Mouse (Mus musculus): Measurements from ENCODE around the gene Gskip. TPM values are rescaled to one million over a fixed set of nuclear protein-coding genes. Genes with fewer than 3 reads are reported as not detected.
A peak's percentile ranks its signal among the peaks of the same experiment; 100 is the strongest.

Gene Gskip
- polyA plus RNA-seq, 2 experiments: 5.1 to 12.0 TPM

GRCm38 (mm10) chr12:105676274-105676673 is 8.4 kb upstream of the Gskip start:
- WGBS (ENCODE audit: insufficient replicate concordance): 40% methylated on average over 8 of the region's 8 CpGs
- Histone ChIP-seq H3K27ac (no peak overlapping the region), H3K36me3 (replicated peaks; ENCODE audit: control insufficient read depth, insufficient read depth, low read depth) (peaks cover 14% of the 10 kb centered on the region)

GRCm38 (mm10) chr12:105678211-105678610 is 6.4 kb upstream of the Gskip start:
- no peaks in the 10 kb centered on the region for H3K9me3 ChIP-seq (ENCODE audit: control insufficient read depth, low read length)

More at GRCm38 (mm10) chr12:105676274-105676673, 8.4 kb upstream of the Gskip start:
- H3K9me3 ChIP-seq (ENCODE audit: control insufficient read depth, low read length): no peaks in the 10 kb centered on the region
- H3K9ac ChIP-seq (replicated peaks): no peak overlapping the region
- no peak overlapping the region for H3K4me2 ChIP-seq (ENCODE audit: low read depth)
- H3K27me3 ChIP-seq (ENCODE audit: control insufficient read depth, insufficient read depth, low read length): no peaks in the 10 kb centered on the region
- peaks cover 0 to 3% of the 10 kb centered on the region in 2 experiments; a peak in 1 of 4 replicates for H3K4me1 ChIP-seq (replicated peaks; ENCODE audit: control insufficient read depth in 2 of 2, insufficient read depth in 2 of 2, low read length in 1 of 2)
- DNase-seq (ENCODE audit: low read depth in 3 of 3, low spot score in 3 of 3) (peak in 1 of 3 experiments; percentile 9), ATAC-seq (ENCODE audit: insufficient read depth) (peak; percentile 73)
- no peak for TF ChIP-seq CTCF (IDR thresholded peaks at IDR 0.05; ENCODE audit: low read depth)
- no peak for TF ChIP-seq EP300 (IDR thresholded peaks at IDR 0.05; ENCODE audit: low read depth)
- no peak overlapping the region for H3K4me3 ChIP-seq (ENCODE audit: insufficient read depth in 1 of 2, low read depth in 2 of 2, low read length in 2 of 2)

GRCm38 (mm10) chr12:105678762-105679161 is 5.9 kb upstream of the Gskip start:
- ATAC-seq (ENCODE audit: insufficient read depth): no peak
- H3K4me1 ChIP-seq (replicated peaks; ENCODE audit: control insufficient read depth in 2 of 2, insufficient read depth in 2 of 2, low read length in 1 of 2): peaks cover 4 to 13% of the 10 kb centered on the region in 2 experiments
- H3K36me3 ChIP-seq (replicated peaks; ENCODE audit: control insufficient read depth, insufficient read depth, low read depth): peaks cover 7% of the 10 kb centered on the region
- H3K4me3 ChIP-seq (ENCODE audit: insufficient read depth in 1 of 2, low read depth in 2 of 2, low read length in 2 of 2): no peak overlapping the region
- H3K9ac ChIP-seq (replicated peaks): no peak overlapping the region
- no peak for TF ChIP-seq EP300 (IDR thresholded peaks at IDR 0.05; ENCODE audit: low read depth)
- no peak for TF ChIP-seq CTCF (IDR thresholded peaks at IDR 0.05; ENCODE audit: low read depth)
- no peak overlapping the region for H3K27ac ChIP-seq
- no peak for DNase-seq (ENCODE audit: low read depth in 3 of 3, low spot score in 3 of 3)
- H3K9me3 ChIP-seq (ENCODE audit: control insufficient read depth, low read length): no peaks in the 10 kb centered on the region
- WGBS (ENCODE audit: insufficient replicate concordance): 56% methylated on average over 3 of the region's 3 CpGs
- no peaks in the 10 kb centered on the region for H3K27me3 ChIP-seq (ENCODE audit: control insufficient read depth, insufficient read depth, low read length)
- H3K4me2 ChIP-seq (ENCODE audit: low read depth): no peak overlapping the region

More at GRCm38 (mm10) chr12:105678211-105678610, 6.4 kb upstream of the Gskip start:
- Histone ChIP-seq H3K4me1 (replicated peaks; ENCODE audit: control insufficient read depth in 2 of 2, insufficient read depth in 2 of 2, low read length in 1 of 2) (peaks cover 4 to 11% of the 10 kb centered on the region in 2 experiments), H3K27me3 (ENCODE audit: control insufficient read depth, insufficient read depth, low read length) (no peaks in the 10 kb centered on the region), H3K4me3 (ENCODE audit: insufficient read depth in 1 of 2, low read depth in 2 of 2, low read length in 2 of 2) (no peak overlapping the region), H3K4me2 (ENCODE audit: low read depth) (no peak overlapping the region), H3K27ac (no peak overlapping the region), H3K9ac (replicated peaks) (no peak overlapping the region), H3K36me3 (replicated peaks; ENCODE audit: control insufficient read depth, insufficient read depth, low read depth) (peaks cover 13% of the 10 kb centered on the region)
- no peak for DNase-seq (ENCODE audit: low read depth in 3 of 3, low spot score in 3 of 3)
- WGBS (ENCODE audit: insufficient replicate concordance): 82% methylated on average over 7 of the region's 7 CpGs
- no peak for ATAC-seq (ENCODE audit: insufficient read depth)
- no peak for TF ChIP-seq CTCF (IDR thresholded peaks at IDR 0.05; ENCODE audit: low read depth)
- TF ChIP-seq EP300 (IDR thresholded peaks at IDR 0.05; ENCODE audit: low read depth): no peak

- H3K27me3 ChIP-seq (ENCODE audit: control insufficient read depth, insufficient read depth, low read length): no peaks in the 10 kb centered on the region
- no peaks in the 10 kb centered on the region for H3K36me3 ChIP-seq (replicated peaks; ENCODE audit: control insufficient read depth, insufficient read depth, low read depth)
- DNase-seq (ENCODE audit: low read depth in 3 of 3, low spot score in 3 of 3): peak; percentile 96
- TF ChIP-seq EP300 (IDR thresholded peaks at IDR 0.05; ENCODE audit: low read depth): peak; percentile 12; the same call in 1 of the 2 replicates
- no peak for TF ChIP-seq CTCF (IDR thresholded peaks at IDR 0.05; ENCODE audit: low read depth)
- H3K27ac ChIP-seq: peak within 1 kb of the TSS; percentile 83
- peak within 1 kb of the TSS; percentile 88 for H3K9ac ChIP-seq (replicated peaks)
- H3K4me1 ChIP-seq (replicated peaks; ENCODE audit: control insufficient read depth in 2 of 2, insufficient read depth in 2 of 2, low read length in 1 of 2): peaks cover 15 to 25% of the 10 kb centered on the region in 2 experiments
- peak; percentile 92 for ATAC-seq (ENCODE audit: insufficient read depth)
- WGBS (ENCODE audit: insufficient replicate concordance): under 1% methylated on average over 72 of the region's 73 CpGs
- H3K4me2 ChIP-seq (ENCODE audit: low read depth): peak within 1 kb of the TSS; percentile 86
- H3K9me3 ChIP-seq (ENCODE audit: control insufficient read depth, low read length): no peaks in the 10 kb centered on the region
- H3K4me3 ChIP-seq (ENCODE audit: insufficient read depth in 1 of 2, low read depth in 2 of 2, low read length in 2 of 2): peak within 1 kb of the TSS; percentile 80 to 85
Measured at GRCm38 (mm10) chr12:105685001-105685691, 517 bp downstream of the Gskip start, which contains the start of gene Atg2b. Gene Atg2b, minus strand, starts transcription at chr12:105685211.

- no peaks in the 10 kb centered on the region for H3K27me3 ChIP-seq (ENCODE audit: control insufficient read depth, insufficient read depth, low read length)
- no peaks in the 10 kb centered on the region for H3K9me3 ChIP-seq (ENCODE audit: control insufficient read depth, low read length)
- DNase-seq (ENCODE audit: low read depth in 3 of 3, low spot score in 3 of 3): no peak
- TF ChIP-seq CTCF (IDR thresholded peaks at IDR 0.05; ENCODE audit: low read depth) (no peak), EP300 (IDR thresholded peaks at IDR 0.05; ENCODE audit: low read depth) (no peak)
- H3K36me3 ChIP-seq (replicated peaks; ENCODE audit: control insufficient read depth, insufficient read depth, low read depth): no peaks in the 10 kb centered on the region
- ATAC-seq (ENCODE audit: insufficient read depth): no peak
- WGBS (ENCODE audit: insufficient replicate concordance): 69% methylated on average over 3 of the region's 3 CpGs
- H3K27ac ChIP-seq: no peak overlapping the region
- no peak overlapping the region for H3K9ac ChIP-seq (replicated peaks)
- H3K4me1 ChIP-seq (replicated peaks; ENCODE audit: control insufficient read depth in 2 of 2, insufficient read depth in 2 of 2, low read length in 1 of 2): peaks cover 15 to 25% of the 10 kb centered on the region in 2 experiments
- peak overlapping the region; percentile 6; the same call in 1 of the 2 replicates for H3K4me2 ChIP-seq (ENCODE audit: low read depth)
- no peak overlapping the region for H3K4me3 ChIP-seq (ENCODE audit: insufficient read depth in 1 of 2, low read depth in 2 of 2, low read length in 2 of 2)
Measured at GRCm38 (mm10) chr12:105686791-105687190, 2.2 kb downstream of the Gskip start.

Measured in liver, embryonic 14.5 days (tissue).